Mouse (Mus musculus) layer of hippocampus, adult 2 months (tissue): Measurements from ENCODE around the gene E130114P18Rik. TPM values are rescaled to one million over a fixed set of nuclear protein-coding genes. Genes with fewer than 3 reads are reported as not detected.

ENCODE experiments used
- DNase-seq, 2 experiments: peaks; one replicate each; pipeline ENCODE4 v3.0.0; 2022; ENCODE audit warnings: low spot score in 2 of 2
- H3K27ac ChIP-seq: fragments of 200-600 bp; 2 replicates; pipeline ENCODE4 v1.8.1; 2022
- H3K4me3 ChIP-seq: fragments of 200-600 bp; 2 replicates; pipeline ENCODE4 v1.8.1; 2022; ENCODE audit warnings: mild to moderate bottlenecking
- CTCF ChIP-seq: fragments of 200-600 bp; conservative IDR thresholded peaks from 2 replicates; pipeline ENCODE4 v1.8.1; 2022; ENCODE audit warnings: antibody characterized with exemption, mild to moderate bottlenecking, moderate library complexity
- total RNA-seq, 2 experiments: library from RNA; stranded (reverse); gene quantifications; 2 replicates each; pipeline ENCODE4 v1.2.3; 2021

Gene E130114P18Rik
- total RNA-seq, 2 experiments from 2014 or later = 7.1 to 7.9 TPM

DNA sequence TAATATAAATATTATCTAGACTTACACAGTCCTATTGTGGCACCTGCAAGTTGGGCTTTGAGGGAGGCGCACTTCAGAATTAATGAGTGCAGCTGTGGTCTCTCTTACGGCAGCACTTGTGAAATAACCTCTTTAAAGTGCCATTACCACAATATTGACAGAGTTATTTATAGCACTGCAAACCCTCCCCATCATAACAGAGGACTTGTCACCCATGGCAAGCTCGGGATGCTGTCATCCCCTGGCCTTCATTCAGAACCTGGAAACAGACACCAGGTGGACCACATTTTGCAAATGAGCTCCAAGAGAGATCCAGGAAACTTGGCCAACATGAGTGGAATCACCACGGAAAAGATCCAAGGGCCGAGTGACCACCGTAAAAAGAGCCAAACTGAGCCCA is 63.3 kb downstream of the E130114P18Rik start:
- no peak for TF ChIP-seq CTCF
- Histone ChIP-seq H3K27ac (no peak overlapping the region), H3K4me3 (no peak overlapping the region)
- DNase-seq = no peak

DNA sequence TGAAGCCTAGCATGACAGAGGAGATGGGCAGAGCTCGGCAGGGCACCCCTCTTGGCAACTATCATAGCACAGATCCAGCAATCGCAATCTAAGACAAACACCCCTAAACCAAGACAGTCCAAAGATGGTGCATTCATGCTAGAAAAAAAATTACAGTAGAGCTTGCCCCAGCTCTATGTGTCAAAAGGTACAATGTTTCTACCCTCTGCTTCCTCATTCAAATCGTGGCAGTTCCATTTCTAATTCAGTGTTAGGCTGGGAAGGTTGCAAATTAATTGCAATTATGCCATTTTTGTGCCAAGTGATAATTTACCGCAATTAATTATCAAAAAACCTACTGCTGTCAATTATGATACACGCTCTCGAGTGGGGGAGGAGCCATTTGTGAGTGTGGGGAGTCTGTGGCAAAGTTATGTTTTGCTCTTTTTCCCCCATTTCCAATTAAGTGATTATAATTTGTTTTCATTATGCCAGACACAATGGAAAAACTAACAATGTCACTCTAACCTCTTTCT is 63.7 kb downstream of the E130114P18Rik start:
- no peak overlapping the region for H3K4me3 ChIP-seq
- H3K27ac ChIP-seq = no peak overlapping the region
- TF ChIP-seq CTCF = no peak
- DNase-seq = no peak

DNA sequence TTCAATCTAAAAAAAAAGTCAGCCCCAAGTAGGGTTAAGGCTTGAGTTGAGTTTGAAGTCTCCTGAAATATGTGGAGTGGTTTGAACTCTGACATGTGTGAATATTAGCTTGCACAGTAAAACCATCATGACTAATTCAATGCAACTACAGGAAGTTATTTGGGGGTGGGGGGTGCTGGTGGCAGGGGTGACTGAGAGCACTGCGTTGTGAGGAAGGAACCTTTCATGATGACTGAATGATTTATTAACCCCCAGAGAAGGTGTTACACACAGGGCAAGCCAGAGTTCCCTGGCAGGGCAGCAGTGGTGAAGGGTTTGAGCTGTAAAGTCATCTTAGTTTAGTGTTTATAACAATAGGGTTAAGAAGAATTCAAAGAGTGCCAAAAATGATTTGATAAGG is 65.3 kb downstream of the E130114P18Rik start:
- no peak for TF ChIP-seq CTCF
- H3K27ac ChIP-seq = no peak overlapping the region
- no peak for DNase-seq

DNA sequence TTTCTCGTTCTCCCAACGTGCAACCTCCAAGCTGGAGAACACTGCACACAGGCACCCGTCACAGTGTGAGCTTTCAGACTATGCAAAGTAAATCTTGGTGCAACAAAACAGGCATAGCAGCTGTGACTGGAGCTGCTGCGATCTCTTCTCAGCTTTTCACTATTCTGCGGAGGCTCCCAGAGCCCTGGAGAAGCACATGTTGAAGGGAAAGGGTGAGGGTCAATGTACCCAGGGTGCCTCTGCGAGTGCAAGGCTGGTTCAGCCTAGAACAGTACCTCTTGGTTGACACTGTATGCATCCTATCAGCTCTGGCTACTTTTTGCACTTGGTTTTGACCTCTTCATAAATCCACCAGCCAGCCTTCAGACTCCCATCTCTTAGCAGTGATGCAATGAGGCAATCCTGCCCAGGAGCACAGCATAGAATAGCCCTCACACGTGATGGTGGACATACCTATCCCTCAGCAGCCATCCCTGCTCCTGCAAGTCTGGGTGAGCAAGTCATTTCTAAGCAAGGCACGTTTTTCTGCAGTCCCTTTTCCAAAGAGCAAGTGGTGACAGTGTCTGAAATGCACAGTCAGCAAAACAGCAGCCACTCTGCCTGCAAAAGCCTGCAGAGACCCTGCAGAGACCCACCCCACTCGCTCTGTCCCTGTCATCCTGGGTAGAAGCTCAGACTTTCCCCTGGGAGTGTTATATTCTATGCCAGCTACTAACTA is 67.7 kb downstream of the E130114P18Rik start:
- H3K27ac ChIP-seq = no peak overlapping the region
- no peak for DNase-seq
- no peak overlapping the region for H3K4me3 ChIP-seq
- TF ChIP-seq CTCF = no peak

More for the DNA sequence above, 65.3 kb downstream of the E130114P18Rik start:
- no peak overlapping the region for H3K4me3 ChIP-seq

GRCm38 (mm10) chr4:97707373-97708152 is 70.3 kb downstream of the E130114P18Rik start:
- TF ChIP-seq CTCF = no peak
- DNase-seq = no peak
- Histone ChIP-seq H3K4me3 (no peak overlapping the region), H3K27ac (no peak overlapping the region)

DNA sequence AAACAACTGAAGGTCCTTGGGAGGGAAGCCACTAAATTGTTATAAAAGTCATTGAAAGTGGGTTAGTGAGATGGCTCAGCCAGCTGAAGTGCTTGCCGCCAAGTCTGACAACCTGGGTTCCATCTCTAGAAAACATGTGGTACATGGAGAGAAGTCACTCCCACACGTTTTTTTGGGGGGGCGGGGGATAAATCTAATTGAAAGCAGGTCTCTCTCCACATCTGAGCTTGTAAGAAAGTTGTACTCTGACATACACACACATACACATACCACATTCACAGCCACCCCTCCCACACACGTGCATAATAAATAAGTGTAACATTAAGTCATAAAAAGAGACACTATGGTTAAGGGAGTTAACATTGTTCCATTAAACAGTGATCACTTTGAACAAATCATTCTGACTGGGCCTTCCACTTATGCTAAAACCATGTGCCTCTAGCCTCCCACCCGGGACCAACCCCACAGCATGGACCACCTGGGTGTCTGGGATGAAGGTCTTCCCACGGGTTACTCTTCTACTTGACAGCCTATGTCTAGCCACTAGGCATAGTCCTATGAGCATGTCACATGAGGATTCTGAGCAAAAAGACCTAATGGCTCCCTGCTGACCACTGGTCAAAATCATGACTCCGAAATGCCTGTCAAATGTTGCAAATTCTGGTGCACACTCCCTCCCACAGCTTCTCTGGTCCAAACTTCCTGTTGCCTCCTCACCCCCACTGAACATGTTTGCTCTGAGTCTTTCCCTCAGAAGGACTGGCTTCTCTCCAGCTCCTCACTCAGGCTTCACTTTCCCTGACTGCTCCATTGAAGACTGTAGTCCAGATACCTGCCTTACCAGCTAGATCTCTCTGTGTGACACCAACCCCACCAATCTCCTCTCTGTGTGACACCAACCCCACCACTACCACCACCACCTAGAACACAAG is 80.9 kb downstream of the E130114P18Rik start:
- no peak for DNase-seq
- no peak overlapping the region for H3K27ac ChIP-seq
- H3K4me3 ChIP-seq = no peak overlapping the region
- TF ChIP-seq CTCF = no peak

- Histone ChIP-seq H3K4me3 (no peak overlapping the region), H3K27ac (no peak overlapping the region)
- no peak for DNase-seq
- TF ChIP-seq CTCF = no peak
These were observed 82.4 kb downstream of the E130114P18Rik start for GRCm38 (mm10) chr4:97695414-97696040.

- H3K27ac ChIP-seq = no peak overlapping the region
- no peak overlapping the region for H3K4me3 ChIP-seq
- DNase-seq = no peak
- no peak for TF ChIP-seq CTCF
These were observed 83.9 kb downstream of the E130114P18Rik start for GRCm38 (mm10) chr4:97693931-97694330.

GRCm38 (mm10) chr4:97693054-97693453 is 84.8 kb downstream of the E130114P18Rik start:
- no peak for TF ChIP-seq CTCF
- H3K27ac ChIP-seq = no peak overlapping the region
- no peak overlapping the region for H3K4me3 ChIP-seq
- DNase-seq = no peak

- no peak for DNase-seq
- Histone ChIP-seq H3K4me3 (no peak overlapping the region), H3K27ac (no peak overlapping the region)
- TF ChIP-seq CTCF = no peak
These were observed 87.5 kb downstream of the E130114P18Rik start for GRCm38 (mm10) chr4:97690384-97690766.

DNA sequence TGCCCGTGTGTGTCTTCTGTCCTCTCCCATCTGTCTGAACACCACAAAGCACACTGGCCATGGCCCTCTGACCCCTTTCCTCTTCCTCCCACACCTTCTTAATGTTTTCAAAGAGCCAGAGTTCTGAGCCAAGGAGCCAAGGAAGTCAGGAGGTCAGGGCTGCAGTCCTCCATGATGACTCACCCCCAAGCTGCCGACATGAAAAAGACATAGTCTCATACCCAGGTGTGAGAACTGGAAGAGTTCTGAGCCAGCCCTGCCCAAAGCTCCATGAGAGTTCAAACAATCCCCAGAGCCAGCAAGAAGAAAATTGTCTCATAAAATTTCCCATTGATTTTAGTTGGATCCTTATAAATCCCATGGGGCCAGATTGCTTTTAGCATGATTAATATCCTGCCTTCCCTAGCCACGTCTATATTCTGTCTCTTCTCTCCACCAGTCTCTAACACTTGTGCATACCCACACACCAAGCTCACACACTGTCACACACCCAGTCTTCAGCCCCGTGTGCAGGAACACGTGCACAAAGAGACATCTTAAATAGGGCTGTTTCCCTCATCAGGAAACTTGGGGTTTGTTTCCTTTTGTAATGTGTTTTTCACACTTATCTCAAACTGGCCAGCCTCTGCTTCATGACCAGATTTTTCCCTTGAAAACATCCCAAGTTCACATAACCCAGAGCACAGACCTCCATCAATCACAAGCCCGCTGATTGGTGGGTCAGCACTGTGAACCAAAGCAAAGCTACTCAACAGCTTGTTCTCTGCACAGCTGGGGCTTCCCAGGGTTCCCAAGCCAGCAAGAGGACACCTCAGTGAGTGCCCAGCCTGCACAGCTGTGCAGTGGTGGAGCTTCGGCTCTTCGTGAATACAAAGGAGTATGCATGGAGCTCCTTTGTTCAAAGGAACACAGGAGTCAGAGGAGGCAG is 88.2 kb downstream of the E130114P18Rik start:
- TF ChIP-seq CTCF = no peak
- no peak overlapping the region for H3K4me3 ChIP-seq
- no peak overlapping the region for H3K27ac ChIP-seq
- no peak for DNase-seq

DNA sequence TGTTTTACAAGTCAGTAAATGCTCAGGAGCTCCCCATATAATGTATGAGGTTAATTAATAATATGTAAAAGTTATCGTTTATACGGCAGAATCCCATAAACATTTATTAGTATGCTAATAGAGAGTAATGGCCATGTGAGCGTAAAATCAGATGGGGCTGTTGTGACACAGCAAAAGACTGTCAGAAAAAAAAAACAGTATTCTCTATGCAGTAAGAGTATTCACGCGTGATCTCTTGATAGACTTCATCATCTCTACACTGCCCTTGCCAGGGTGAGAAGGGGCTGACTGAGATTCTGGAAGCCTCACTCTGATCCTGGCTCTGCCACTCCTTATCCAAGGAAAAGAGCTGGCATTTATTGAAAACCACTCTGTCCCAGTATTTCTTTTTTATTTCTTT is 91.9 kb downstream of the E130114P18Rik start:
- Histone ChIP-seq H3K4me3 (no peak overlapping the region), H3K27ac (no peak overlapping the region)
- DNase-seq = no peak
- TF ChIP-seq CTCF = no peak
